9 mouse cellular contexts compared by ENCODE assay signal in genomic region chr2:152636246-152637005, GRCm38 (mm10). TPM values are rescaled to one million over a fixed set of nuclear protein-coding genes. Genes with fewer than 3 reads are reported as not detected.
A peak's percentile ranks its signal among the peaks of the same experiment; 100 is the strongest.
DNase-seq lines count a peak whose midpoint lies in the region; ATAC-seq and TF ChIP-seq lines count a peak whose summit lies in the region.
"Had no signal": no experiment of that assay in that cellular context is flagged by ENCODE, and none has a peak within 500 bp of the region (broad histone marks: within the 10 kb centered on the region; RNA-seq: fewer than 3 reads in every experiment).

No protein-coding gene starts in this region.

- H3K4me2 ChIP-seq in limb, embryonic 12.5 days: no peak overlapping the region
- H3K4me2 ChIP-seq in stomach, embryonic 16.5 days (ENCODE audit: low read depth, low read length): peak overlapping the region; percentile 43
- H3K4me2 ChIP-seq in midbrain, embryonic 13.5 days (replicated peaks): no peak overlapping the region

- no peak for DNase-seq in limb, embryonic 10.5 days (ENCODE audit: low spot score)
- DNase-seq in heart, postnatal 10 days: peak; percentile 89
- DNase-seq in liver, adult 2 months (ENCODE audit: extremely low read depth, low read depth, low spot score): no peak
- no peak for DNase-seq in layer of hippocampus, postnatal 14 days (ENCODE audit: low spot score in 2 of 2)
- no peak for DNase-seq in frontal cortex, postnatal 14 days (ENCODE audit: low spot score in 2 of 2)

- no peak for TF ChIP-seq POLR2A in liver, adult 2 months (IDR thresholded peaks at IDR 0.05; ENCODE audit: extremely low read depth, insufficient read depth, low read length)

- H3K27me3 ChIP-seq in limb, embryonic 12.5 days: peaks cover 23% of the 10 kb centered on the region
- H3K27me3 ChIP-seq in limb, embryonic 10.5 days (ENCODE audit: low read depth, poor library complexity, severe bottlenecking): peaks cover 36% of the 10 kb centered on the region
- 0 out of 2 replicates have a peak, but pooled peaks cover 2% of the 10 kb centered on the region for H3K27me3 ChIP-seq in liver, adult 2 months (ENCODE audit: control insufficient read depth, insufficient read depth, low read length)
- H3K27me3 ChIP-seq in stomach, embryonic 16.5 days (ENCODE audit: control insufficient read depth, insufficient read depth, low read length): no peaks in the 10 kb centered on the region
- no peaks in the 10 kb centered on the region for H3K27me3 ChIP-seq in midbrain, embryonic 13.5 days

- H3K4me3 ChIP-seq in limb, embryonic 12.5 days (replicated peaks): no peak overlapping the region
- no peak overlapping the region for H3K4me3 ChIP-seq in limb, embryonic 10.5 days
- H3K4me3 ChIP-seq in liver, adult 2 months (ENCODE audit: insufficient read depth, low read depth, low read length): peak overlapping the region; percentile 40
- H3K4me3 ChIP-seq in stomach, embryonic 16.5 days (replicated peaks; ENCODE audit: low read length): 0 out of 2 replicates have a peak overlapping the region, but pooled peaks have one; percentile 7
- H3K4me3 ChIP-seq in midbrain, embryonic 13.5 days (replicated peaks): no peak overlapping the region

- peaks cover 11% of the 10 kb centered on the region; the same call in 1 of the 2 replicates for H3K4me1 ChIP-seq in limb, embryonic 12.5 days (replicated peaks)
- peaks cover 20% of the 10 kb centered on the region for H3K4me1 ChIP-seq in limb, embryonic 10.5 days
- no peaks in the 10 kb centered on the region for H3K4me1 ChIP-seq in liver, adult 2 months (ENCODE audit: control insufficient read depth, insufficient read depth, low read length)
- H3K4me1 ChIP-seq in stomach, embryonic 16.5 days (ENCODE audit: control insufficient read depth, insufficient read depth, low read length): peaks cover 34% of the 10 kb centered on the region
- H3K4me1 ChIP-seq in midbrain, embryonic 13.5 days (replicated peaks): peaks cover 18% of the 10 kb centered on the region

- 73% methylated on average over 23 of the region's 23 CpGs for WGBS in limb, embryonic 12.5 days
- WGBS in limb, embryonic 10.5 days: 79% methylated on average over 23 of the region's 23 CpGs
- WGBS in liver, adult 2 months: 67% methylated on average over 23 of the region's 23 CpGs
- 47% methylated on average over 23 of the region's 23 CpGs for WGBS in stomach, embryonic 16.5 days
- WGBS in midbrain, embryonic 13.5 days: 76% methylated on average over 23 of the region's 23 CpGs

- ATAC-seq in limb, embryonic 12.5 days (ENCODE audit: insufficient number of reproducible peaks, insufficient read depth, low FRiP score, low TSS enrichment, low read depth): no peak
- ATAC-seq in stomach, embryonic 16.5 days (ENCODE audit: insufficient read depth, low FRiP score): peak; percentile 74
- no peak for ATAC-seq in midbrain, embryonic 13.5 days

- H3K79me2 ChIP-seq in liver, adult 2 months (ENCODE audit: control insufficient read depth, insufficient read depth, low read length): no peaks in the 10 kb centered on the region

- H3K36me3 ChIP-seq in limb, embryonic 12.5 days: no peaks in the 10 kb centered on the region
- H3K36me3 ChIP-seq in limb, embryonic 10.5 days: no peaks in the 10 kb centered on the region
- no peaks in the 10 kb centered on the region for H3K36me3 ChIP-seq in liver, adult 2 months (ENCODE audit: control insufficient read depth, insufficient read depth, low read length)
- H3K36me3 ChIP-seq in stomach, embryonic 16.5 days (ENCODE audit: control insufficient read depth, insufficient read depth, low read length): no peaks in the 10 kb centered on the region
- H3K36me3 ChIP-seq in midbrain, embryonic 13.5 days: no peaks in the 10 kb centered on the region

- no peak for TF ChIP-seq CTCF in liver, adult 2 months (IDR thresholded peaks at IDR 0.05; ENCODE audit: low read depth, low read length)

- 0 out of 2 replicates have a peak overlapping the region, but pooled peaks have one; percentile 8 for H3K9ac ChIP-seq in limb, embryonic 12.5 days (replicated peaks)
- peak overlapping the region; percentile 57 for H3K9ac ChIP-seq in liver, adult 2 months (ENCODE audit: low read depth, low read length)
- peak overlapping the region; percentile 56 for H3K9ac ChIP-seq in stomach, embryonic 16.5 days (ENCODE audit: low read length)
- H3K9ac ChIP-seq in midbrain, embryonic 13.5 days (replicated peaks): no peak overlapping the region

- intact Hi-C loops in heart, postnatal 10 days (cut with DNase I): no loop called here

- no peak overlapping the region for H3K27ac ChIP-seq in limb, embryonic 12.5 days
- no peak overlapping the region for H3K27ac ChIP-seq in limb, embryonic 10.5 days
- H3K27ac ChIP-seq in liver, adult 2 months (replicated peaks; ENCODE audit: insufficient read depth, low read depth, low read length): peak overlapping the region; percentile 76
- peak overlapping the region; percentile 96 for H3K27ac ChIP-seq in stomach, embryonic 16.5 days (ENCODE audit: low read length)
- H3K27ac ChIP-seq in midbrain, embryonic 13.5 days: no peak overlapping the region

- H3K9me3 ChIP-seq in limb, embryonic 12.5 days: no peaks in the 10 kb centered on the region
- H3K9me3 ChIP-seq in limb, embryonic 10.5 days (replicated peaks): no peaks in the 10 kb centered on the region
- H3K9me3 ChIP-seq in stomach, embryonic 16.5 days (replicated peaks; ENCODE audit: control insufficient read depth, low read length): no peaks in the 10 kb centered on the region
- H3K9me3 ChIP-seq in midbrain, embryonic 13.5 days: no peaks in the 10 kb centered on the region

RNA-seq across cellular contexts. Expression of gene Rem1, which starts 9.7 kb away (rescaled TPM):
- 0.87 and 1.1 TPM in 2 replicates for polyA plus RNA-seq in limb, embryonic 12.5 days (2016; fragmentation: Nextera tagmentation; extraction: Ambion mirVana)
- polyA plus RNA-seq in limb, embryonic 10.5 days (2016; fragmentation: Nextera tagmentation; extraction: Ambion mirVana): 0.41 and 0.46 TPM in 2 replicates
- total RNA-seq in heart, postnatal 10 days (2021): 10 to 100 TPM; 12.9 to 15.3 TPM
- 0.34 and 0.65 TPM in 2 replicates for total RNA-seq in liver, adult 2 months (2014; rRNA removed)
- 0.32 and 0.35 TPM in 2 replicates for polyA plus RNA-seq in liver, adult 2 months (2012; rRNA removed)
- polyA plus RNA-seq in stomach, embryonic 16.5 days (2015; fragmentation: Nextera tagmentation; extraction: Ambion mirVana): 20.0 and 20.6 TPM in 2 replicates
- 0.15 and 0.27 TPM in 2 replicates for polyA plus RNA-seq in midbrain, embryonic 13.5 days (2015; fragmentation: Nextera tagmentation; extraction: Ambion mirVana)
- under 1 TPM; 0.72 to 0.83 TPM for total RNA-seq in layer of hippocampus, postnatal 14 days (2021)

RNA-seq across cellular contexts. Expression of gene Defb25, which starts 13.6 kb away (rescaled TPM):
- not detected in 2 replicates for polyA plus RNA-seq in limb, embryonic 12.5 days (2016; fragmentation: Nextera tagmentation; extraction: Ambion mirVana)
- polyA plus RNA-seq in limb, embryonic 10.5 days (2016; fragmentation: Nextera tagmentation; extraction: Ambion mirVana): not detected in 2 replicates
- total RNA-seq in heart, postnatal 10 days (2021): not detected
- 2.1 TPM in 1 of 2 replicates, not detected in the other for total RNA-seq in liver, adult 2 months (2014; rRNA removed)
- polyA plus RNA-seq in liver, adult 2 months (2012; rRNA removed): not detected in 2 replicates
- 0.62 and 1.4 TPM in 2 replicates for polyA plus RNA-seq in stomach, embryonic 16.5 days (2015; fragmentation: Nextera tagmentation; extraction: Ambion mirVana)
- not detected in 2 replicates for polyA plus RNA-seq in midbrain, embryonic 13.5 days (2015; fragmentation: Nextera tagmentation; extraction: Ambion mirVana)
- total RNA-seq in layer of hippocampus, postnatal 14 days (2021): not detected
- polyA plus RNA-seq: neural tube, embryonic 11.5 days had no signal

RNA-seq across cellular contexts. Expression of gene Defb36, which starts 32.3 kb away (rescaled TPM):
- polyA plus RNA-seq in limb, embryonic 12.5 days (2016; fragmentation: Nextera tagmentation; extraction: Ambion mirVana): not detected in 2 replicates
- not detected in 2 replicates for polyA plus RNA-seq in limb, embryonic 10.5 days (2016; fragmentation: Nextera tagmentation; extraction: Ambion mirVana)
- total RNA-seq in heart, postnatal 10 days (2021): not detected
- not detected in 2 replicates for total RNA-seq in liver, adult 2 months (2014; rRNA removed)
- not detected in 2 replicates for polyA plus RNA-seq in liver, adult 2 months (2012; rRNA removed)
- not detected in 2 replicates for polyA plus RNA-seq in stomach, embryonic 16.5 days (2015; fragmentation: Nextera tagmentation; extraction: Ambion mirVana)
- not detected in 2 replicates for polyA plus RNA-seq in midbrain, embryonic 13.5 days (2015; fragmentation: Nextera tagmentation; extraction: Ambion mirVana)
- total RNA-seq in layer of hippocampus, postnatal 14 days (2021): not detected
- polyA plus RNA-seq: neural tube, embryonic 11.5 days had no signal

RNA-seq across cellular contexts. Expression of gene H13, which starts 32.8 kb away (rescaled TPM):
- polyA plus RNA-seq in limb, embryonic 12.5 days (2016; fragmentation: Nextera tagmentation; extraction: Ambion mirVana): 129 and 135 TPM in 2 replicates
- 104 and 118 TPM in 2 replicates for polyA plus RNA-seq in limb, embryonic 10.5 days (2016; fragmentation: Nextera tagmentation; extraction: Ambion mirVana)
- 10 to 100 TPM; 47.6 to 51.4 TPM for total RNA-seq in heart, postnatal 10 days (2021)
- total RNA-seq in liver, adult 2 months (2014; rRNA removed): 65.5 and 86.1 TPM in 2 replicates
- 117 and 148 TPM in 2 replicates for polyA plus RNA-seq in liver, adult 2 months (2012; rRNA removed)
- polyA plus RNA-seq in stomach, embryonic 16.5 days (2015; fragmentation: Nextera tagmentation; extraction: Ambion mirVana): 121 and 128 TPM in 2 replicates
- 171 and 181 TPM in 2 replicates for polyA plus RNA-seq in midbrain, embryonic 13.5 days (2015; fragmentation: Nextera tagmentation; extraction: Ambion mirVana)
- 10 to 100 TPM; 84.9 to 86.7 TPM for total RNA-seq in layer of hippocampus, postnatal 14 days (2021)

RNA-seq across cellular contexts. Expression of gene Defb45, which starts 37.2 kb away (rescaled TPM):
- polyA plus RNA-seq in limb, embryonic 12.5 days (2016; fragmentation: Nextera tagmentation; extraction: Ambion mirVana): not detected in 2 replicates
- polyA plus RNA-seq in limb, embryonic 10.5 days (2016; fragmentation: Nextera tagmentation; extraction: Ambion mirVana): not detected in 2 replicates
- not detected for total RNA-seq in heart, postnatal 10 days (2021)
- not detected in 2 replicates for total RNA-seq in liver, adult 2 months (2014; rRNA removed)
- polyA plus RNA-seq in liver, adult 2 months (2012; rRNA removed): not detected in 2 replicates
- polyA plus RNA-seq in stomach, embryonic 16.5 days (2015; fragmentation: Nextera tagmentation; extraction: Ambion mirVana): not detected in 2 replicates
- not detected in 2 replicates for polyA plus RNA-seq in midbrain, embryonic 13.5 days (2015; fragmentation: Nextera tagmentation; extraction: Ambion mirVana)
- total RNA-seq in layer of hippocampus, postnatal 14 days (2021): not detected
- polyA plus RNA-seq: neural tube, embryonic 11.5 days had no signal

Comparison
In these comparisons a context has a peak if more than half of its experiments do, and no peak if none do; other contexts are left out.
1. H3K27ac ChIP-seq: peak in liver, adult 2 months (single experiment) and stomach, embryonic 16.5 days (single experiment); none in limb, embryonic 12.5 days (single experiment), limb, embryonic 10.5 days (single experiment) and midbrain, embryonic 13.5 days (single experiment).
2. H3K4me3 ChIP-seq: peak in liver, adult 2 months (single experiment) and stomach, embryonic 16.5 days (single experiment); none in limb, embryonic 12.5 days (single experiment), limb, embryonic 10.5 days (single experiment) and midbrain, embryonic 13.5 days (single experiment).
3. DNase-seq: peak in heart, postnatal 10 days (2 of 2); none in limb, embryonic 10.5 days (single experiment), liver, adult 2 months (single experiment), layer of hippocampus, postnatal 14 days (0 of 2) and frontal cortex, postnatal 14 days (0 of 2).